Mouse (Mus musculus): ENCODE measurements around the gene Krtap4-9.
"Not testable (repeated sequence)": the region's sequence is repeated elsewhere in the genome, so short reads cannot be mapped to it uniquely, and the experiment has no call there.

GRCm38 (mm10) chr11:99815566-99815965, 30.6 kb downstream of the Krtap4-9 start, which contains the start of gene Gm11564:
- not testable (repeated sequence) for TF ChIP-seq POLR2A (IDR thresholded peaks at IDR 0.05; ENCODE audit: insufficient read length, low read depth); CEBPB (IDR thresholded peaks at IDR 0.05; ENCODE audit: insufficient read depth, poor library complexity, severe bottlenecking); MYOG (IDR thresholded peaks at IDR 0.05; ENCODE audit: control insufficient read depth in 1 of 3, insufficient read depth in 1 of 3, insufficient read length in 2 of 3, low read depth in 2 of 3); E2F4 (IDR thresholded peaks at IDR 0.05; ENCODE audit: insufficient read depth); USF1 (IDR thresholded peaks at IDR 0.05; ENCODE audit: low read depth); REST (IDR thresholded peaks at IDR 0.05; ENCODE audit: insufficient read depth, insufficient read length); MAX (IDR thresholded peaks at IDR 0.05; ENCODE audit: low read depth); TCF12 (IDR thresholded peaks at IDR 0.05; ENCODE audit: insufficient read depth, poor library complexity, severe bottlenecking); MYOD1 (IDR thresholded peaks at IDR 0.05; ENCODE audit: control insufficient read depth in 1 of 3, insufficient read length in 2 of 3, low read depth in 2 of 3)

All from myocyte (in vitro differentiated cells).